Mouse (Mus musculus) cerebellum, adult 9-11 months (tissue): ENCODE results near the gene Alkbh1.
"Not testable (repeated sequence)": the region's sequence is repeated elsewhere in the genome, so short reads cannot be mapped to it uniquely, and the experiment has no call there.

Experiments used
- DNase-seq: peaks from one replicate; pipeline ENCODE4 v3.0.0; 2022

Gene Alkbh1

DNA sequence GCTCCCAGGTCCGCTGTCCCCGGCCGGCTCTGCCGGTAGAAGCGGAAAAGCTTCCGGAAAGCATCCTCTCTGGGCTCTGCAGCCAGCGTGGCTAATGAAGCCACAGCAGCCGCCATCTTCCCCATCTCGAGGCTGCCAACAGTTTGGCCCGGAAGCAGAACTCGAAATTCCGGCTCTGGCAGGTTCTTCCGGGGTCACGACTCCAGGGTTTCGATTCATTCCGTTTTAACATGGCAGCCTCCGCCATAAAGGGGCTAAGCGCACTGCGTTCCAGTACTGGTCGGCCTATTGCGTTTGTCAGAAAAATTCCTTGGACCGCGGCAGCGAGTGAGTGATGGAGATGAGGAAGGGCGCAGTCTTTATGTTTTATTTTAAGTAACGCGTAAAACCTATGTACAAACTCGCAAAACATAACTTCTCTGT lies at the start of gene Alkbh1, which contains the start of gene Slirp:
Gene Alkbh1 (minus strand): TSS at position 318 of the 423 bp plus-strand sequence.
Gene Slirp (plus strand): TSS at position 197 of the 423 bp plus-strand sequence.
- DNase-seq = peak; percentile 89

DNA sequence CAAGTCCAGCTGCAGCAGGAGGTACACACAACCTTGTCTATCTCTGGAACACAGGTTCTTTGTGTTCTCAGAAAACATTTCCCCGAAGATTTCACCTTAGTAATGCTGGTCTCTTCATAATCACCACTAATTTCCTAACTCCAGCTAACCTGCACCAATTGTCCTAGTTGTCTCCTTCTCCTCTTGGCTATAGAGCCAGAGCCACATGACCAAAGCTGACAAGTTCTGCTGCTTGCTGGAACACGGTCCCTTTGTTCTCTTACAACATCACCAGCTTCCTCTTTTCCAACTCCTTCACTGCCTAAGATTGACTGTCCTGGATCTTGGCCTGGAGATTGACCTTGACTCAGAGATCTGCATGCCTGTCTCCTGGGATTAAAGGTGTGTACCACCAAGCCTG lies 44.9 kb upstream of the Alkbh1 start:
- DNase-seq = not testable (repeated sequence)

DNA sequence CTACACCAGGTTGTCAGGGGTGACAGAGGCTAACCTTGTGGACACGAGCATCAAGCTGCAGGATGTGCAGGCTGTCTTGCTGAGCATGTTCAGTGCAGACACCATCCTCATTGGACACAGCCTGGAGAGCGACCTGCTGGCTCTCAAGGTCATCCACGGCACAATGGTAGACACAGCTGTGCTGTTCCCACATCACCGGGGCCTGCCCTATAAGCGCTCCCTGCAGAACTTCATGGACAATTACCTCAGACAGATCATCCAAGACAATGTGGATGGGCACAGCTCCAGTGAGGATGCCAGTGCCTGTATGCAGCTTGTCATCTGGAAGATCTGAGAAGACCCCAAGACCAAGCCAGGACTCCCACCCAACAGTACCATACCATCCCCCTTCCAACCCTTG lies 38.7 kb upstream of the Alkbh1 start:
- DNase-seq = not testable (repeated sequence)

DNA sequence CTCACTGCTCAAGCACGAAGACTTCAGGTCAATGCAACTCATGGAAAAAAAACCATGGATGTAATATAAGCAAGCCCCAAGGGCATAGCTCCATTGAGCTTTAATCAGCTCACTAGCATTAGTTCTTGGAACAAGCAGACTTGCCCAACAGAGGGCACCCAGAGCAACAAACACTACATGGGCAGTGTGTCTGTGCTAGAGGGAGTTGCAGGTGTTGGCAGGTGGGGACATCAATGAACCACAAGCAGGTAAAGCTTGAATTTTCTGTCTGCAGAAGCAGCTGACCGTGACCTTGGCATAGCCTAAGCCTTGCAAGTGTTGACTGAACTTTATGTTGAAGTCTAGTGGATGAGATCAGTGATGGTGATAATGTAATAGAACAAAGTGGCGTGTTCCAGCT lies 30.9 kb upstream of the Alkbh1 start:
- no peak for DNase-seq

DNA sequence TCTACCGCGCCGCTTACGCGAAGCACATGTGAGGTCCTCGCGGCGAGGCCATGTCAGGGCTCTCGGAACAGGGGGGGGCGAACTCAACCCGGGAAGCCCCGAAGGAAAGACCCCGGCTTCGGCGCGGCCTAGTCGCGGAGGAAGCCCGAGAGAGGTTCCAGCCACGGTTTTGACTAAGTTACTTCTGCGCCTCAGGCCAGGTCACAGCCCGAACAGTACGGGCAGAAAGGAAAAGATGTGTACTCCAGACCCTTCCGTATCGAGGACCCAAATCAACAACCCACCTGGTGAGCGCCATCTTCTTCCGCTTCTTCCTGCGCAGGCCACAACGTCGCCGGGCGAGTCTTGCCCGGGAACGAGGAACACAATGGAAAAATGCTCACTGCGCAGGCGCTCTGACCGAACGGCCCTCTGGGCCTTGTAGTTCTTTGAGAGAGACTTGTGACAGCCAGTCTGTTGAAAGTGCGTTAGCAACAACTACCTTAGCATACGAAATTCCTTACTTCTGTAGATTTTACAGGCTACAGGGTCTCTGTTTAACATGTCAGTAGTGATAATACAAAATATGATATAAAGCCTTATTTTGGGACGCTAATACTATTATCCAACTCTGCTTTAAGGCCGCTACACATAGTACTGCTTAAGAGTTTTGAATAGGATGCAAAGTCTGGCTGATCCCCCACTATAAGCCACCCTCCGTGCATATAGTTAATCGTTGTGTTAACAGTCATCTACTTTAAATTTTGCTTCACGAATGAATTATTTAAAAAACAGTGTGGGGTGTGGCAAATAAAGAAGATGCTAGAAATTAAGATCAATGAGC lies 28.4 kb upstream of the Alkbh1 start, which contains the start of gene Snw1:
Gene Snw1 (minus strand): TSS at position 311 of the 823 bp plus-strand sequence.
- peak; percentile 95 for DNase-seq

DNA sequence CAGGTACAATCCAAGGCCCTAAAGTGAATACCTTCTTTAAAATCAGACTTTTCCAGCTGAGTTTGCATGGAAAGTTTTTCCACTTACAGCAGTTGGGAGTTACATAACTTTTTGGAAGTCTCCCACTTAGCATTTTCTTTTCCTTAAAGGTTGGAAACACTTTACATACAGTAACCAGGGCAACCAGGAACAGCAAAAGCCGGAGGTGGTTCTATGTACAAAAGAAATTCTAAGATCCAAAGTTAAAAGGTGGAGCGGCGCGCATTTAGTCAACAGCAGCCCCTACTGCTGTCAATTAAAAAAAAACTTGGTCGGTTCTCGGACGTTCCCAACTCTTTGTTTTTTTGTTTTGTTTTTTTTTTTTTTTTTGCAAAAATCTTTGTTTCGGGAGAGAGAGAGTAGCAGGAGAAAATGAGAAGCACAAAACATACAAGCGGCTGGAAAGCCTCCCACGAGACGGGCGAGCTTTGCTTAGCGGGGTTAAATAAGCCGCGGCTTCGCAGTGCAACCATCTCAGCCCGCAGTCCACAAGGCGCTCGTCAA lies 27.7 kb upstream of the Alkbh1 start:
- no peak for DNase-seq

DNA sequence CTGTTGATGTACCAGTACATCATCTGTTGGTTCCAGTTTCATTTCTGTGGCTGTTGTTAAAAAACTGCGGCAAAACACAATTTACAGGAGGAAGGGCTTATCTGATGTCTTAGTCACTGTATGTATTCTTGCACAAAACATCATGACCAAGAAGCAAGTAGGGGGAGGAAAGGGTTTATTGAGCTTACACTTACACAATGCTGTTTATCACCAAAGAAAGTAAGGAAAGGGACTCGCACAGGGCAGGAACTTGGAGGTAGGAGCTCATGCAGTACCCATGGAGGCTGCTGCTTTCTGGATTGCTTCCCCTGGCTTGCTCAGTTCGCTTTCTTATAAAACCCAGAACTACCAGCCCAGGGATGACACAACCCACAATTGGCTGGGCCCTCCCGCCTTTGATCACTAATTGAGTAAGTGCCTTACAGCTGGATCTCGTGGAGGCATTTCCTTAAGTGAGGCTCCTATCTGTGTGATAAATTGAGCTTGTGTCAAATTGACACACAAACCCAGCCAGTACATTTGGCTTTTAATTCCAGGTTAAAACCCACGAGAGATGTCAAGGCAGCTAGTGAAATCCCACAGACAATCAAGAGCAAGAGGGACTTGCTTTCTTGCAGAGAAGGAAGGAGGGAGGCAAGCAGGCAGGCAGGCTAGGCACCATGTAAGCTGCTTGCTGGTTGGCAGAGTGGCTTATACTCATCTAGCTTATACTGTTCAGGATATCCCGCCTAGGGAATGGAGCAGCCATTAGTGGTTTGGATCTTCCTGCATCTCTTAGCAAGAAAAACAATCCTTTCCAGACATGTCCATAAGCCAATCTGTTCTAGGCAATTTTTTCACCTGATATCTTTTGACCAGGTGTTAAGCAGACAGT lies 26.7 kb upstream of the Alkbh1 start:
- no peak for DNase-seq

DNA sequence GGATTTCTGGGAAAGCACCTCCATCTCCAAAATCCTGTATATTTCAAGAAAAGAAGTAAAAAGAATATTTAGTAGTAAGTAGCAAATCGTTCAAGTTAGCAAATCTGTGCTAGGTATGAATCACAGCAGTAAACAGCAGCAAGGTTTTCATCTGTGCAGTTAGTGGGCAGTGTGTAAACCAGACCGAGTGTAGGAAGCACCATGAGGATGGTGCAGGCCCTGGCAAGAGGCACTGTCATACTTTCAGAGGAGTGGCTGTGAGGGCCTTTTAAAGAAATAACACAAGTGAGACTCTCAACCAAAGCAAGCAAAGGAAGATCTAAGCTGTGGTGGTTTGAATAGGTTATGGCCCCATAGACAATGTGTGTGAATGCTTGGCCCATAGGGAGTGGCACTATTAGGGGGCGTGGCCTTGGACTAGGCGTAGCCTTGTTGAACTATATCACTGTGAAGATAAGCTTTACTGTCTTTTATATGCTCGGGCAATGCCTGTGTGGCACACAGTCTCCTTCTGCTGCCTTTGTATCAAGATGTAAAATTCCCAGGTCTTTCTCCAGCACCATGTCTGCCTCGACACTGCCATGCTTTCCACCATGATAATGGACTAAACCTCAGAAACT lies 21.0 kb upstream of the Alkbh1 start:
- DNase-seq = no peak

DNA sequence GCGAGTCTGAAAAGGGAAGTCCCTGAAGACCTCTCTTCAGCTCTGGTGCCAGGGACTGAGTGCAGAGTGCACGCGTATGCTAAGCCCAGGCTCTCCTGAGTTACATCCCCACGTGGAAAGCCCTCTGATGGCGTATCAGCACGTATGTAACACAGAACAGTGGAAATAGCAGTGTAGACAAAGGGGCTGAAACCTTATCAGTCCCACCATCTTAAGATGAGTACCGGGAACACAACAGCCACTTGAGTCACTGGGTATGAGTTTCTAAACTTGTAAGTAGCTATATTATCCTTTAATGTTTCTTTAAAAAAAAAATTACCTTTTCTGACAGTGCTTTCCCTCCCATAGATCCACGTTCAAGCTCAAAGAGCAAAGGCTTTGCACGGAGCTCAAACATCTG lies 5.6 kb upstream of the Alkbh1 start:
- DNase-seq = no peak

DNA sequence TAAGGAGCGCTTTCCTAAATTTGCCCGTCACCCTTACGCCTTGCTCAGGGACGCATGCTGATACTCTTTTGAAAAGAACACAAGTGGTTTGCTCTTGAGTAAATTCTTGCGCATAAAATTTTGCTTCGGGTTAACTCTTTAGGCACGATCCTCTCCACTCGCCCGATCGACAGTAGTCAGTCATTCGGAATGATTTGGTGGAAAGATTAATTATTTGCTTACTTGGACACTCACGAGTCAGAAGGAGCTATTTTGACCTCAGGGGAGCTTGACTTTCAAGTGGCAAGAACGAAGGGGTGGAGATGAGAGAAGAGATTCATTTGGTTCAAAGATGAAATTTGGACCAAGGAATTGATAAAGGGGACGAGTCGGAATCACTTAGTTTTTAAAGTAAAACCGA lies 394 bp upstream of the Alkbh1 start:
- DNase-seq = peak; percentile 24

DNA sequence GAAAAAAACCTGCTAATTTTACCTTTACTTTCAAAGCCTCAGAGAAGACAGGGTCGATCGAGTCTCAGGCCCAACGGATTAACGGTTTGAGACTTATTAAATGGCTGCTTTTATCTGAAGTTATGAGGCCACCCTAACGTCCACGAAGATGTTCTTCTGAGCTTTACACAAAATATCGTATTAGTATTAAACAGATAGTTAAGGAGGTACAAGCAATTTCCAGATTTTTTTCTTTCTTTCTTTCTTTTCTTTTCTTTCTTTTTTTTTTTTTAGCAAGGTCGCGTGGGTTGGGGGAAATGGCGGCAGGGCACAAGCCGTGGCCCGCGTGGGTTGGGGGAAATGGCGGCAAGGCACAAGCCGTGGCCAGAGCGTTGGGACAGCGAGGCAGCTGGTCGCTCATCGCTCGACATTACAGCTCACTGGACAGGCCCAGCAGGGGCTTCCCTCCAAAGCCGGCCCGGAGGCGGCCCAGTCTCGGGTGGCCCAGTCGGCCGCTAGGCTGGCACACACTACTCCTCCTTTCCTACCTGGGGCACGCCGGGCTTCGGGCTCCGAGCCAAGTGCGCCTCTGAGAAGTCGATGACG lies 610 bp downstream of the Alkbh1 start:
- no peak for DNase-seq

DNA sequence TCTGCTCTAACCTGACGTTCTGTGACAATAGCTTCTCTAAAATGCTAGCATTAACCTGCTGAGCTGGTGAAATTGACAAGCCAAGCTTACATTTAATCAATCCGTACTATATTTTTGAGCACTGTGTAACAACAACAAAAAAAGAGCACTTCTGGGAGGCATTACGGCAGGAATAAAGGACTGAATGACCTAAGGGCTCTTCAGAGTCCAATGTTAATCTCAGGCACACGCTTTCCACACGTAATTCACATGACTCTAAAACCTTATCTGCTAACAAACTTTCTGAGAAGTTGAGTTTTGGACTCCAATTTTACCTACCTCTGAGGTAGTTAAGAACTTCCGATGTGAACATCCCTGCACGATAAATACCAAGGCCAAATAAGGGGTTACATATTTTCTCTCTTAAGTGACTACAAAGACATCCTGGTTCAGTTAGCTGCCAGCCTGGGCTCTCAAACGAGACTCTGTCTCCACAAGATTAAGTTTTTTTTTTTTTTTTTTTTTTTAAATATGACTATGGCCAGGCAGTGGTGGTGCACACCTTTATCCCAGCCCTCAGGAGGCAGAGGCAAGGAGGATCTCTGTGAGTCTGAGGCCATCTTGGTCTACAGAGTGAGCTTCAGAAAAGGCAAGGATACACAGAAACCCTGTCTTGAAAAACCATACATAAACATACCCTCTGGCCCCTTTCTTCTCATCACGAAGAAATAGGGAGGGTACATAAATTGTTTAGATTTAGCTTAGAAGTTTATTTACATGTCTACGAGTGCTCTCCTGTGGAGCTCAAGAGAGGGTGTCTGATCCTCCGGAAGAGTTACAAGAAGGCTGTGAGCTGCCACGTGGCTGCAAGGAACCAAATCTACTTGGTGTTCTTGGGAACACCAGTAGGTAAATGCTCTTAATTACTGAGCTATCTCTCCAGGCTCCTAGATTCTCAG lies 1.4 kb downstream of the Alkbh1 start:
- DNase-seq = no peak

DNA sequence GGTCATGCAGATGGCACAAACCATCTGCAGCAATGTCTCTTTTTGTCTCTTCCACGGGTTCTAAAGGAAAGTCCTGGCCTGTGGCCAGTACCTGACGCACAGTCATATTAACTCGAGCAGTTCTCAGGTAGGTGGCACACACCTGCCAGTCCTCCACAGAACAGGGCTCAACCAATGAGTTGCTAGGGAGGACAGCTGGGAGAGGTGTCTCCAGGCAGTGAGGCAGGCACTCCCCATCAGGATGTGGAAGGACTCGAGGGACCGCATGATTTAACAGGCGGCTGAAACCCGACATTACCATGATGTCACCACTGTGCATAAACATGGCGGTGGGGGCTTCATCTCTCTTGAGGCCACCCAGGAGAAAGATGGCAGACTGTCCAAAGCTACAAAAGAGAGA lies 14.9 kb downstream of the Alkbh1 start:
- no peak for DNase-seq

DNA sequence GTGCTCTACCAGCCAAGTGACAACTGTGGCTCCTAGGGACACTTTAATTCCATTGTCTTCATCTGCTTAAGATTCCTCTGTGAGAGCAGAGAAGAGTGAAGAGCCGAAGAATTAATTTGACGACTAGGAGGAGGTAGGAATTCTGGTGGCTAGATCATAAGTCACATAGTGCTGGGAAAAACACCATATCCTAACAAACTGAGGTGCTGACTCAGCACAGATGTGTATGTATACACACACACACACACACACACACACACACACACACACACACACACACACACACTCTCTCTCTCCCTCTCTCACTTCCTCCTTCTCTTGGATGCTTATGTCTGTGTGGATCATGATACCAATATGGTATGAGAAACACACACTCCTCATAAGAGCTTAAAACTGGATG lies 15.5 kb downstream of the Alkbh1 start:
- no peak for DNase-seq

DNA sequence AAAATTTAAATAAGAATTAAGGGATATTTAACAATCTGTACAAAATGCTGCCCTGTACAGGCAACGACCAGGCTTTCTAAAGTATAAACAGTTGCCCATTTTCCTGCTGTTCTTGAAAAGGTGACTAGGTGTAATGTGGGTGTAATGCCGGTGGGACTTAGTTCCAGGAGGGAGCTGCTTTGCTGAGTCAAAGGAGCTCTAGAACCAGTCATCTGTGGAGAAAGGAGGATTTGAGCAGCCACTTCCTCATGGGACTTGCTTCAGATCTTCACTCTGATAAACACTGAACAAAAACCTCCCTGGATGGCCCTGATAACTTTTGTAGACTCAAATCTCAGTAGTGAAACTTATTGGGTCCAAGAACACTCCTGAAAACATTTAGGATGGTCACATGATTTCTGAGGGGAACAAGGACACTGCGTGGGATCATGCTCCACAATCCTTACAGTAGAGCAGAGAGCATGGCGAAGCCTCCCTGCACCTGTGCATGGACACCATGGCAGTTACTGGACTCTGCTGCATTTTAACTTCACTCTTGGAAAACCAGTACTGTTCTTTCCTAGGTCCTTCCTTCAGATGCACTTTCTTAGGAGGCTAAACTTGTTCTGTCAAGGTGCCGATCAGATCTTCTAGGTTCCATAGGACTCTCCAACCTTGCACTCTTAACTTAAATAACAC lies 17.3 kb downstream of the Alkbh1 start:
- no peak for DNase-seq

DNA sequence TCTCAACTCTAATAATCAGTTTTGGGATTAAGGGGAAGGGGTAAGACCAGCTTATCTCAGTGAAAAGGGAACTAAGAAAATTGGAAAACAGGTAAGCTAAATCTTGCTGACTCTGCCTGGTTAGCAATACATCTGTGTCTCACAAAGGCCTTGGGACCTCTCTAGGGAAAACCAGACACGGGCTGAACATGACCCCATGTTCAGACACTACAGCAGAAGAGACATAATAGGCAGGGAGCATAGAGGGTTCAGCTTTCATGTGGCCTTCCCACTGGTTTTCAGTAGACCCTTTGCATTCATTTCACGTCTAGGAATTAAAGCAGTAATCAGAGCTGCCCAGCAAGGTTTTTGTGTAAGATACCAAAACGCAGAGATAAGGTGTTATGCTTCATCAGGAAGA lies 19.3 kb downstream of the Alkbh1 start:
- no peak for DNase-seq

DNA sequence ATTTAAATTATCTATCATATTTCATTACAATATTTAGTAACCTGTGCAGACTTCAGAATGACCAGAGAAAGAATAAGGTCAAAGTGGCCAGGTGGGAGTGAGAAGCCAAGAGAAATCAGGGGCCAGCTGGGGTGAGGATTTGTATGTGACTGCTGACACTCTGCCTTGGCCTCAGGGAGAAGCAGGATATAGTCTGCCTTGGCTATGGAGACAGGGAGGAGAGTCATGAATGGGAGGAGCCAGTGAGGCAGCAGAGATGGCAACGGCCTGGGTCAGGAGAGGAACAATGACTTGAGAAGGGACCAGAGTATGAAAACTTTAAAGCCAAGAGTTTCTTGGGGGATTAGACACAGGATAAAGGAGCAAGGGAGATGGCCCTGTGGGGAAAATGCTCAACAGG lies 20.1 kb downstream of the Alkbh1 start:
- DNase-seq = no peak

DNA sequence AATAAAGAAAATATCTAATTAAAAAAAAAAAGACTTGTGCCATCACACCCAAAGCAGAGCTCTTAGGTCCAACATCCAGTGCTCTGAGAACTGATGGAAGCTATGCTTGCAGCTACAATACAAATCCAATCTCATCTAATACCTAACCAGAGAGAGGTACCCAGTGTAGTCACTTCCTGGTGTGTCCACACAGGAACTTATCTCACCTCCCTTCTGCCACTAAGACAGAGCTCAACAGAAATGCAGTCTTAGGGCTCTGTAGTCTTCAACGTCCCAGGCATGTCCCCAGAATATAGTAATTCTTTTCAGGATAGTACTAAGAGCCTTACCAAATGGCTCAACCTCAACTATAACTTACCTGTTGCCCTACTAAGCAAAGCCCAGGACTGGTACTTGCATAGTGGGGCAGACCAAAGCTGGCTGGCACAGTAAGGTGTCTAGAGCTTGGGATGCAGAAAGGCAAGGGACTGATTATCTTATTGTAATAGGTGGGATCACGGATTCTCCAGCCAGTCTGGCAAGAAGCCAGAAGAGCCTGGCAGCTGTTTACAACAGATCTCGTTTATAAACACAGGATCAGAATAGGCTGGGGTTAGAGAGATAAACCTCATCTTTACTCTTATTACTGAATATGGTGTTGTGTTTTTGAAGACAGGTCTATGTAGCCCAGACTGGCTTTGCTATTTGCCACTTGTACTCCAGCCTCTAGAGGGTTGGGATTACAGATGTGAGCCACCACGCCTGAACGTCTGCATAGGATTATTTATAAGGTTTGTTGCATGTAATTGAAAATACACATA lies 21.9 kb downstream of the Alkbh1 start:
- no peak for DNase-seq

DNA sequence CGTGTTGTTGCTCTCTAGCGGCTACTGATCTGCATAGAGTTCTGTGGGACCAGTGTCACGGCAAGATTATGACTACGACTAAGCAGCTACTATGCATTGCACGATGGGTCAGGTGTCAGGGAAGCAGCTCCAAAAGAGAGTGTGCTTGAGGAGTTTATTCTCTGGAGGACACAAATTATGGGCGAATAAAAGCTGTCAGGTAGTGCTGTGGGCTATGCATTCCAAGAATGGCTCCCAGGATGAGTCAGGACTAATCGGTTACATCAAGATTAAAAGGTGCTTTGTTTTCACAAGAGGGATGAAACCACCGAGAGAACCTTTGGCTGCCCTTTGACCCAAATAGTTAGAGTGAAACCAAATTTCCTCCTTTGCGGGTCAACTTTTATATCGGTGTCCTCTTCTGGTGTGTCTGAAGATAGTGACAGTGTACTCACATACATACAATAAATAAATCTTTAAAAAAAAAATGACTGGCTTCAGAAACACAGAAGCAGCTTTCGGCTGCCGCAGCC lies 23.8 kb downstream of the Alkbh1 start:
- no peak for DNase-seq

DNA sequence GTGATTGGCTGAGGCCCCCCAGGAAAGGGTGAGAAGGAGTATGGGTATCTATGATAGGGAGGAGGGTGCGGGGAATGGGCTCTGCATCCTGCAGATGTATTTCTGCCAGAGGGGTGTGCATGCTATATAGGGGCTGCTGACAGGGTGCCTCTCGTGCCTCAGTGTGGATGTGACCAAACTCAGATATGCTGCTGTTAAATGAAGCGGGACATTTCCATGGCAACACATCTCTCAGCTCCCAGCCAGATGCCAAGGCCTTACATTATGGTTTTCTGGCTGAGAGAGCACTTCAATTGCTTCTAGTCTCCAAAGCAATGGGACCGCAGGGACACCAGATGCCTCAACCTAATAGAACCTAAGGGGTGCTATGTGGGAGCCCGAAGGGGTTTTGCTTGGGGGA lies 24.9 kb downstream of the Alkbh1 start:
- no peak for DNase-seq
